Mouse (Mus musculus) limb, embryonic 14.5 days (tissue): ENCODE data around the gene Slc12a6. TPM values are rescaled to one million over a fixed set of nuclear protein-coding genes. Genes with fewer than 3 reads are reported as not detected.
"Not testable (repeated sequence)": the region's sequence is repeated elsewhere in the genome, so short reads cannot be mapped to it uniquely, and the experiment has no call there.

Experiments used
- ATAC-seq: fragments of 200-750 bp; cut with Nextera tagmentation; 2 replicates; pipeline ENCODE4 v1.8.0; 2017; ENCODE audit warnings: low read depth, moderate number of reproducible peaks, moderate TSS enrichment; ENCODE audit not compliant: low FRiP score
- DNase-seq: peaks from one replicate; pipeline ENCODE4 v3.0.0-alpha.2; 2015; ENCODE audit warnings: low spot score
- H3K27ac ChIP-seq: fragments of 300-500 bp; sonication (generic); replicated peaks from 2 replicates; pipeline ENCODE4 v1.5.1; 2014; ENCODE audit warnings: low read depth, mild to moderate bottlenecking, low read length, moderate library complexity, mixed read lengths
- H3K27me3 ChIP-seq: fragments of 300-500 bp; sonication (generic); 2 replicates; pipeline ENCODE4 v1.6.1; 2014; ENCODE audit warnings: low read length, mixed read lengths; ENCODE audit not compliant: control insufficient read depth, insufficient read depth
- H3K36me3 ChIP-seq: fragments of 300-500 bp; sonication (generic); 2 replicates; pipeline ENCODE4 v1.6.1; 2014; ENCODE audit warnings: mild to moderate bottlenecking, low read length, moderate library complexity, mixed read lengths; ENCODE audit not compliant: control insufficient read depth, insufficient read depth
- H3K4me1 ChIP-seq: fragments of 300-500 bp; sonication (generic); 2 replicates; pipeline ENCODE4 v1.6.1; 2014; ENCODE audit warnings: antibody characterized with exemption, low read length, mixed read lengths; ENCODE audit not compliant: control insufficient read depth, insufficient read depth
- H3K4me2 ChIP-seq: fragments of 300-500 bp; sonication (generic); replicated peaks from 2 replicates; pipeline ENCODE4 v1.6.1; 2014; ENCODE audit warnings: low read depth, mild to moderate bottlenecking, low read length, moderate library complexity; ENCODE audit not compliant: severe bottlenecking
- H3K4me3 ChIP-seq: fragments of 300-500 bp; sonication (generic); replicated peaks from 2 replicates; pipeline ENCODE4 v1.5.1; 2014; ENCODE audit warnings: low read length
- H3K9ac ChIP-seq: fragments of 300-500 bp; sonication (generic); 2 replicates; pipeline ENCODE4 v1.6.1; 2014; ENCODE audit warnings: mild to moderate bottlenecking, low read depth, low read length, moderate library complexity; ENCODE audit not compliant: severe bottlenecking
- H3K9me3 ChIP-seq: fragments of 300-500 bp; sonication (generic); 2 replicates; pipeline ENCODE4 v1.6.1; 2016; ENCODE audit warnings: low read length; ENCODE audit not compliant: control insufficient read depth
- POLR2A ChIP-seq: fragments of 200-500 bp; IDR thresholded peaks from 2 replicates; pipeline ENCODE4 v1.8.0; 2012; ENCODE audit warnings: inconsistent platforms, mild to moderate bottlenecking, moderate library complexity, borderline replicate concordance; ENCODE audit not compliant: insufficient read depth, insufficient read length; ENCODE audit errors: extremely low read depth
- WGBS: fragments of 180-500 bp; shearing (Covaris S2); extraction: QIAGEN DNeasy Blood & Tissue Kit; methylation state at CpG from one replicate; pipeline ENCODE4 v1.1.7; 2014; 5-methylcytosine and 5-hydroxymethylcytosine counted together
- polyA plus RNA-seq, 2 experiments: library from polyadenylated mRNA; depleted of rRNA in 1 of 2; stranded (reverse) in 1 of 2; unstranded in 1 of 2; fragments of >200 nt; fragmentation: Nextera tagmentation in 1 of 2; extraction: Ambion mirVana in 1 of 2; gene quantifications; 2 replicates each; pipeline versions ENCODE4 v1.2.1 to v1.2.3; 2012 to 2014

The Slc12a6 gene
- polyA plus RNA-seq, 2 experiments, result 14.1 to 32.5 TPM

DNA sequence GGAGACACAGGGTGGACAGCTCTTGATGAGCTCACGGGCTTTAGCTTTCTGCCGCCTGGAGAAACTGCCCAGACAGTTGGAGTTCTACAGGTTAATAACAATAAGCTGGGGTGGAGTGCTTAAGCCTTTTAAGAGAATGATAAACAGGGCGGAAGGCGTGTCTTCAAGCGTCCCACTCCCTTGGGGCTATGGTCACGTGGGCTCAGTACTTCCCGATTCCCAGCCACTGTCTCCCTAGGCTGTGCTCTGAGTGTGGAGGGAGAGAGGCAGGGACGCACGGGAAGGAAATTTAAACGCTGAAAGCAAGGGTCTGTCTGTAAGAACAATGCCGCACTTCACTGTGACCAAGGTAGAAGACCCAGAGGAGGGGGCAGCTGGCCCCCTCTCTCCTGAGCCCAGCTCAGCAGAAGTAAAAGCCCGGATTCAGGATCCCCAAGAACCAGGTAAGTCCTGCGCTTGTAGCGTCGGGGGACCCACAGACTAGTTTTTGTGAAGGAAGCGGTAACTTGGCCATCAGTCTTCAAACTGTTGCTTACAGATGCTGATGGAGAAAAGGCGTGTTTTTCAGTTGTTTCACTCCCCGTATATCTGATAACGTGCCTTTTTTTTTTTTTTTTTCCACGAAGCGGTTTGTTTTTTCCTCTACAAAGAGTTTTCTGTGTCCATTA is 18.9 kb downstream of the Slc12a6 start:
- Histone ChIP-seq H3K4me1 (peaks cover 6% of the 10 kb centered on the region; the same call in 1 of the 2 replicates), H3K9me3 (no peaks in the 10 kb centered on the region), H3K36me3 (no peaks in the 10 kb centered on the region), H3K4me3 (peak overlapping the region; percentile 40), H3K4me2 (peak overlapping the region; percentile 70), H3K27me3 (no peaks in the 10 kb centered on the region), H3K9ac (peak overlapping the region; percentile 53), H3K27ac (no peak overlapping the region)
- ATAC-seq, result peak; percentile 37; the same call in 1 of the 2 replicates
- TF ChIP-seq POLR2A, result no peak
- peak; percentile 67 for DNase-seq
- WGBS, result 3% methylated on average over 21 of the region's 21 CpGs

GRCm38 (mm10) chr2:112285031-112285390 is 19.4 kb downstream of the Slc12a6 start:
- ATAC-seq (no peak), DNase-seq (no peak)
- Histone ChIP-seq H3K4me1 (peaks cover 6% of the 10 kb centered on the region; the same call in 1 of the 2 replicates), H3K9me3 (no peaks in the 10 kb centered on the region), H3K9ac (peak overlapping the region; percentile 53; the same call in 1 of the 2 replicates), H3K4me3 (peak overlapping the region; percentile 40), H3K27ac (no peak overlapping the region), H3K27me3 (no peaks in the 10 kb centered on the region), H3K36me3 (no peaks in the 10 kb centered on the region), H3K4me2 (peak overlapping the region; percentile 70)
- 59% methylated on average over 6 of the region's 6 CpGs for WGBS
- no peak for TF ChIP-seq POLR2A

DNA sequence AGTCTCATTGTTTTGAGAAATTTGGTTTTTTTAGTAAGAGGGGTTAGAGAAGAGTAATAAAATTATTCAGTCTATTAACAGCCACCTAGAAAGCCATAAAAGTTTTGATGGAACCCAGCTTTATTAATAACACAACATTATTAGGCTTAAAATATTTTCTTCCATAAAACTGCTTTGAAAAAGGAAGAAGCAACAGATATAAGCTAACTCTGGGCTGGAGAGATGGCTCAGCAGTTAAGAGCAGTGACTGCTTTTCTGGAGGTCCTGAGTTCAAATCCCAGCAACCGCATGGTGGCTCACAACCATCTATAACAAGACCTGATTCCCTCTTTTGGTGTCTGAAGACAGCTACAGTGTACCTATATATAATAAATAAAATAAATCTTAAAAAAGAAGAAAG is 20.4 kb downstream of the Slc12a6 start:
- H3K4me2 ChIP-seq, H3K36me3 ChIP-seq, H3K27me3 ChIP-seq, ATAC-seq, DNase-seq, H3K9ac ChIP-seq, H3K27ac ChIP-seq, H3K4me3 ChIP-seq, H3K4me1 ChIP-seq, H3K9me3 ChIP-seq: not testable (repeated sequence)
- WGBS, result 89% methylated on average over 1 of the region's 1 CpGs

DNA sequence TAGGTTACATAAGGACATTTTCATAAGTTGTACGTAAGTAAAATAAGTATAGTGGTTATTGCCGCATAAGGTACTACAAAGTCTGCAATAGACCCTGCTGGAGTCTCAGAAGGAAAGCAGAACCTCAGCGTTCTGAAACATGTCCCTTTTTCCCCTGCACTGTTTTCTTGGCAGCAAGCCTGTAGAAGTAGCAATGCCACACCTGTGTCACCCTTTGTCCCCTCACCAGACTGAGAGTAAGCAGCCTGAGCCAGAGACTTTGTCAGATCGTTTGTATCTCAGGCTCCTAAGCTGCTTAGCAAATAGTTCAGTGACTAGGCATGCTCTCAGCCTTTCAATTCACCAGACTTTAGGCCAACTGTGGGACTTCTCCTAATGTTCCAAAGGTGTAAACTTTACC is 21.4 kb downstream of the Slc12a6 start:
- no peak for ATAC-seq
- no peak for DNase-seq

DNA sequence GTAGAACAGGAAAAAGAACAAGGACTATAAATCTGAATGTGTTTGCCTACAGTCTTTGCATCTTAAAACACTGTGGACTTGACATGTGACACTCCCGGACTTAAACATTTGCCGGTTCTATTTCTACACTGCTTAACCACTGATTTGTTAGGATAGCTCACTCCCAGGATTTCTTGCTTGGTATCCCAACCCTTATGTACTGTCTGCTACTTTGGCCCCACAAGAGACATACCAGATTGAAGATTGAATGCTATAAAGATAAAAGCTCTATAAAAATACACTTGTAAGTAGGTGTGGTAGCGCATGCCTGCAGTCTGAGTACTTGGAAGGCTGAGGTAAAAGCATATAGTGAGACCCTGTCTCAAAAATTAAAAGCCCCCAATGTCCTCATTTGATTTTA is 23.9 kb downstream of the Slc12a6 start:
- no peak for TF ChIP-seq POLR2A
- no peak for DNase-seq
- Histone ChIP-seq H3K36me3 (no peaks in the 10 kb centered on the region), H3K9me3 (no peaks in the 10 kb centered on the region), H3K4me2 (no peak overlapping the region), H3K9ac (no peak overlapping the region), H3K27me3 (no peaks in the 10 kb centered on the region), H3K27ac (no peak overlapping the region), H3K4me3 (no peak overlapping the region), H3K4me1 (peaks cover 4% of the 10 kb centered on the region; the same call in 1 of the 2 replicates)
- ATAC-seq, result no peak
- 81% methylated on average over 3 of the region's 3 CpGs for WGBS

More for the DNA sequence above, 21.4 kb downstream of the Slc12a6 start:
- no peak overlapping the region for H3K4me2 ChIP-seq
- no peak for TF ChIP-seq POLR2A
- no peaks in the 10 kb centered on the region for H3K9me3 ChIP-seq
- H3K9ac ChIP-seq, result no peak overlapping the region
- WGBS, result 69% methylated on average over 4 of the region's 4 CpGs
- no peak overlapping the region for H3K4me3 ChIP-seq
- no peaks in the 10 kb centered on the region for H3K27me3 ChIP-seq
- no peaks in the 10 kb centered on the region for H3K36me3 ChIP-seq
- no peak overlapping the region for H3K27ac ChIP-seq
- peaks cover 6% of the 10 kb centered on the region; the same call in 1 of the 2 replicates for H3K4me1 ChIP-seq
